Comparison of ENCODE assay signal across 8 mouse cellular contexts in genomic region chr6:83265253-83265652, GRCm38 (mm10). TPM values are rescaled to one million over a fixed set of nuclear protein-coding genes. Genes with fewer than 3 reads are reported as not detected.
DNase-seq lines count a peak whose midpoint lies in the region; ATAC-seq lines count a peak whose summit lies in the region.

No protein-coding gene starts in this region.

- peak; percentile 49 for DNase-seq in CD4-positive, CD25-positive, alpha-beta regulatory T cell, adult 2 months (ENCODE audit: low read depth, low spot score)
- peak; percentile 30 to 32 for DNase-seq in layer of hippocampus, postnatal 10 days (ENCODE audit: low spot score in 2 of 2)
- DNase-seq in layer of hippocampus, postnatal 36 days: no peak
- peak; percentile 20 for DNase-seq in CD4-positive helper T cell, adult 2 months (ENCODE audit: low read depth, low spot score)
- DNase-seq in embryo, embryonic 10 days (ENCODE audit: low spot score): peak; percentile 54
- no peak for DNase-seq in adrenal gland, postnatal 25 days

- no peak for ATAC-seq in CD4-positive, CD25-positive, alpha-beta regulatory T cell, adult 4 months
- ATAC-seq in monocyte, adult 5-6 weeks (replicated peaks; ENCODE audit: insufficient number of reproducible peaks, low FRiP score, low TSS enrichment, poor library complexity, severe bottlenecking): no peak

RNA-seq across cellular contexts. Expression of gene Slc4a5, which starts 45.6 kb away (rescaled TPM):
- polyA plus RNA-seq in CD4-positive, CD25-positive, alpha-beta regulatory T cell, adult 4 months (2017; shearing (Covaris generic)): 1 to 10 TPM in 1 of 2 experiments, under 1 TPM in 1; 0.75 to 1.1 TPM
- 1 to 10 TPM in 1 of 2 experiments, under 1 TPM in 1; 0.31 to 2.9 TPM for total RNA-seq in layer of hippocampus, postnatal 10 days (2021)
- total RNA-seq in layer of hippocampus, postnatal 36 days (2021): 1 to 10 TPM in 1 of 2 experiments, under 1 TPM in 1; 0.57 to 2.8 TPM
- total RNA-seq in adrenal gland, postnatal 25 days (2021): 0.12 TPM in 1 of 2 replicates, not detected in the other
- not detected in 3 replicates for total RNA-seq in monocyte, adult 5-6 weeks (2017)

Comparison
In these comparisons a context has a peak if more than half of its experiments do, and no peak if none do; other contexts are left out.
1. DNase-seq: peak in CD4-positive, CD25-positive, alpha-beta regulatory T cell, adult 2 months (single experiment), layer of hippocampus, postnatal 10 days (2 of 2), CD4-positive helper T cell, adult 2 months (single experiment) and embryo, embryonic 10 days (single experiment); none in layer of hippocampus, postnatal 36 days (0 of 2) and adrenal gland, postnatal 25 days (single experiment).